Mouse (Mus musculus) heart, embryonic 14.5 days (tissue): Measurements from ENCODE around the gene Bod1l. TPM values are rescaled to one million over a fixed set of nuclear protein-coding genes. Genes with fewer than 3 reads are reported as not detected.

Experiments
- ATAC-seq: fragments of 200-750 bp; cut with Nextera tagmentation; 2 replicates; pipeline ENCODE4 v1.8.0; 2017; ENCODE audit warnings: low read depth, moderate TSS enrichment; ENCODE audit not compliant: insufficient number of reproducible peaks, insufficient read depth, low FRiP score
- H3K27ac ChIP-seq, 2 experiments: fragments of 200-500 bp in 1 of 2; fragments of 300-500 bp in 1 of 2; sonication (generic) in 1 of 2; replicated peaks in 1 of 2; 2 replicates each; pipeline ENCODE4 v1.5.1; 2012 to 2014; ENCODE audit warnings: low read depth in 2 of 2, low read length in 2 of 2, control low read depth in 1 of 2, mild to moderate bottlenecking in 1 of 2, mixed read lengths in 1 of 2; ENCODE audit not compliant: control insufficient read depth in 1 of 2, insufficient read depth in 1 of 2
- H3K27me3 ChIP-seq: fragments of 300-500 bp; sonication (generic); 2 replicates; pipeline ENCODE4 v1.6.1; 2014; ENCODE audit warnings: mild to moderate bottlenecking, low read length, control low read depth; ENCODE audit not compliant: control insufficient read depth, insufficient read depth
- H3K36me3 ChIP-seq: fragments of 300-500 bp; sonication (generic); 2 replicates; pipeline ENCODE4 v1.6.1; 2014; ENCODE audit warnings: mild to moderate bottlenecking, control low read depth, low read length, mixed read lengths; ENCODE audit not compliant: control insufficient read depth, insufficient read depth
- H3K4me1 ChIP-seq, 2 experiments: fragments of 200-500 bp in 1 of 2; fragments of 300-500 bp in 1 of 2; sonication (generic) in 1 of 2; 2 replicates each; pipeline ENCODE4 v1.6.1; 2012 to 2014; ENCODE audit warnings: low read length in 2 of 2, control low read depth in 1 of 2, mixed read lengths in 1 of 2; ENCODE audit not compliant: control insufficient read depth in 2 of 2, insufficient read depth in 2 of 2
- H3K4me2 ChIP-seq: fragments of 300-500 bp; sonication (generic); 2 replicates; pipeline ENCODE4 v1.6.1; 2014; ENCODE audit warnings: mild to moderate bottlenecking, low read length
- H3K4me3 ChIP-seq, 2 experiments: fragments of 200-500 bp in 1 of 2; fragments of 300-500 bp in 1 of 2; sonication (generic) in 1 of 2; 2 replicates each; pipeline ENCODE4 v1.5.1; 2012 to 2014; ENCODE audit warnings: low read length in 2 of 2, mild to moderate bottlenecking in 2 of 2, control low read depth in 1 of 2, low read depth in 1 of 2, moderate library complexity in 1 of 2; ENCODE audit not compliant: control insufficient read depth in 1 of 2, insufficient read depth in 1 of 2
- H3K9ac ChIP-seq: fragments of 300-500 bp; sonication (generic); 2 replicates; pipeline ENCODE4 v1.6.1; 2014; ENCODE audit warnings: mild to moderate bottlenecking, low read length
- H3K9me3 ChIP-seq: fragments of 300-500 bp; sonication (generic); 2 replicates; pipeline ENCODE4 v1.6.1; 2016; ENCODE audit warnings: low read length, control low read depth; ENCODE audit not compliant: control insufficient read depth
- WGBS: fragments of 180-500 bp; shearing (Covaris S2); extraction: QIAGEN DNeasy Blood & Tissue Kit; methylation state at CpG from one replicate; pipeline ENCODE4 v1.1.7; 2014; 5-methylcytosine and 5-hydroxymethylcytosine counted together
- polyA plus RNA-seq: library from polyadenylated mRNA; unstranded; fragments of >200 nt; fragmentation: Nextera tagmentation; extraction: Ambion mirVana; gene quantifications from 2 replicates; pipeline ENCODE4 v1.2.1, GENCODE M21; 2014

Gene Bod1l
- polyA plus RNA-seq: 15.4 and 16.7 TPM in 2 replicates

GRCm38 (mm10) chr5:41844147-41844529 is at the start of gene Bod1l:
Gene Bod1l (minus strand): TSS chr5:41844315.
- ATAC-seq: peak; percentile 91
- WGBS: under 1% methylated on average over 31 of the region's 38 CpGs
- no peaks in the 10 kb centered on the region for H3K36me3 ChIP-seq

GRCm38 (mm10) chr5:41893351-41893750 is 49.2 kb upstream of the Bod1l start:
- Histone ChIP-seq H3K36me3 (no peaks in the 10 kb centered on the region), H3K9ac (no peak overlapping the region), H3K27me3 (no peaks in the 10 kb centered on the region), H3K4me1 (no peaks in the 10 kb centered on the region), H3K27ac (no peak overlapping the region), H3K9me3 (no peaks in the 10 kb centered on the region), H3K4me2 (no peak overlapping the region), H3K4me3 (no peak overlapping the region)
- WGBS: 55% methylated on average over 6 of the region's 6 CpGs
- ATAC-seq: no peak

More at GRCm38 (mm10) chr5:41844147-41844529, at the start of gene Bod1l:
- peaks cover 9 to 19% of the 10 kb centered on the region in 2 experiments for H3K4me1 ChIP-seq
- peak within 1 kb of the TSS; percentile 98 for H3K9ac ChIP-seq
- peak within 1 kb of the TSS; percentile 71 to 78 for H3K27ac ChIP-seq
- H3K4me2 ChIP-seq: peak within 1 kb of the TSS; percentile 86
- H3K27me3 ChIP-seq: no peaks in the 10 kb centered on the region
- H3K9me3 ChIP-seq: no peaks in the 10 kb centered on the region
- peak within 1 kb of the TSS; percentile 92 to 100 for H3K4me3 ChIP-seq

GRCm38 (mm10) chr5:41890871-41891270 is 46.8 kb upstream of the Bod1l start:
- H3K9me3 ChIP-seq: no peaks in the 10 kb centered on the region
- no peak overlapping the region for H3K4me2 ChIP-seq
- H3K9ac ChIP-seq: no peak overlapping the region
- H3K4me1 ChIP-seq: no peaks in the 10 kb centered on the region
- H3K27me3 ChIP-seq: no peaks in the 10 kb centered on the region
- H3K27ac ChIP-seq: no peak overlapping the region
- no peak overlapping the region for H3K4me3 ChIP-seq
- no peak for ATAC-seq
- no peaks in the 10 kb centered on the region for H3K36me3 ChIP-seq
- WGBS: 64% methylated on average over 5 of the region's 5 CpGs

DNA sequence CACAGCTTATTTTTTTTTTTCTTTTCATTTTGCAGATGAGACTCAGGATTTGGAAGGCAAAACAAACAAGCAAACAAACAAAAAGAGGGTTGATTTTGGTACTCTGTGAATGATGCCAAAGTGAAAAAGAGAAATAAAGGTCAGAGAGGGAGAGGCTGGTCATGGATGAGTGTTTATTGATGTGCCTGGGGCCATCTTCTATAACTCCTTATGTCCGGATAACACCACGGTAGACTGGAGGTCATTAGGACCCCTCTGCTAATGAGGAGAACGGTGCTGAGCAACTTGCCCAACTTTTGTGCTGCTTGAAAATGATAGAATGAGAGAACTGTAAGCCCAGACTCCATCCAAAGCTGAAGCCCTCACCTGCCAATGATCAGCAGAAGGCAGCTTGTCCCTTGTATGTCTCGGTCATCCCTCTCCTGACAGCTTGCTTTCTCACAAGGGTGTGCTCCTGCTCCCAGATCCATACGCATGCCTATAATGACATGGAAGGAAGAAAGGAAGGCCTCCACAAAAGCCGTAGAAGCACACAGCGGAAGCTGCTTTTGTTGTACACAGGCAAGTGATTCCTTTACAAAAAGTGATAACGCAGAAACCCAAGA is 45.2 kb upstream of the Bod1l start:
- H3K4me2 ChIP-seq: no peak overlapping the region
- no peaks in the 10 kb centered on the region for H3K4me1 ChIP-seq
- no peak overlapping the region for H3K27ac ChIP-seq
- H3K9ac ChIP-seq: no peak overlapping the region
- ATAC-seq: no peak
- H3K4me3 ChIP-seq: no peak overlapping the region
- no peaks in the 10 kb centered on the region for H3K27me3 ChIP-seq
- no peaks in the 10 kb centered on the region for H3K36me3 ChIP-seq
- WGBS: 79% methylated on average over 8 of the region's 8 CpGs
- H3K9me3 ChIP-seq: no peaks in the 10 kb centered on the region

- Histone ChIP-seq H3K36me3 (no peaks in the 10 kb centered on the region), H3K4me3 (no peak overlapping the region), H3K9ac (no peak overlapping the region), H3K4me2 (no peak overlapping the region), H3K27ac (no peak overlapping the region), H3K9me3 (no peaks in the 10 kb centered on the region), H3K27me3 (no peaks in the 10 kb centered on the region), H3K4me1 (no peaks in the 10 kb centered on the region)
- ATAC-seq: no peak
- WGBS: 56% methylated on average over 3 of the region's 3 CpGs
These were observed 44.7 kb upstream of the Bod1l start for GRCm38 (mm10) chr5:41888834-41889233.

GRCm38 (mm10) chr5:41887738-41888137 is 43.6 kb upstream of the Bod1l start:
- no peak overlapping the region for H3K4me2 ChIP-seq
- no peak for ATAC-seq
- no peaks in the 10 kb centered on the region for H3K27me3 ChIP-seq
- H3K36me3 ChIP-seq: no peaks in the 10 kb centered on the region
- H3K9ac ChIP-seq: no peak overlapping the region
- WGBS: 8% methylated on average over 4 of the region's 4 CpGs
- no peaks in the 10 kb centered on the region for H3K4me1 ChIP-seq
- H3K27ac ChIP-seq: no peak overlapping the region
- no peak overlapping the region for H3K4me3 ChIP-seq
- no peaks in the 10 kb centered on the region for H3K9me3 ChIP-seq

DNA sequence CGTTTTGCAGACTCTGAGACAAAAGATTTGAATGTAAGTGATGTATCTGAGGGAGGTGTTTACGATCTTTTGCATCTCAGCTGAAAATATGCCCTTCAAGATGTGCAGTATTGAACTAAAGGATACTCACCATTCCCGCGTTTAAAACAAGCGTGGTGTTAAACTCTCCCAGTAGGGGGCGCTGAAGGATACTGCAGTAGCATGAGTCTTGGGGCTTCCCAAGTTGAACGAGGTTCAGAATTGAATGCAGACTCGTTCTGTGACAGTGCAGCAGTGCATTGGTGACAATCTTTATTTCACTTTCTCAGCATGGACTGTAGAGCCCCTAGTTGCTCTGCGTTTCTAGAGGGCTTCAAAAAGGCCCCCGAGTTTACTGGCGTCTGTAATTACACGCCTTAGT is 40.4 kb upstream of the Bod1l start:
- H3K4me2 ChIP-seq: peak overlapping the region; percentile 23; the same call in 1 of the 2 replicates
- H3K9me3 ChIP-seq: no peaks in the 10 kb centered on the region
- H3K4me1 ChIP-seq: no peaks in the 10 kb centered on the region
- H3K9ac ChIP-seq: no peak overlapping the region
- no peak overlapping the region for H3K27ac ChIP-seq
- 13% methylated on average over 12 of the region's 12 CpGs for WGBS
- no peaks in the 10 kb centered on the region for H3K27me3 ChIP-seq
- no peak overlapping the region for H3K4me3 ChIP-seq
- H3K36me3 ChIP-seq: no peaks in the 10 kb centered on the region
- no peak for ATAC-seq

DNA sequence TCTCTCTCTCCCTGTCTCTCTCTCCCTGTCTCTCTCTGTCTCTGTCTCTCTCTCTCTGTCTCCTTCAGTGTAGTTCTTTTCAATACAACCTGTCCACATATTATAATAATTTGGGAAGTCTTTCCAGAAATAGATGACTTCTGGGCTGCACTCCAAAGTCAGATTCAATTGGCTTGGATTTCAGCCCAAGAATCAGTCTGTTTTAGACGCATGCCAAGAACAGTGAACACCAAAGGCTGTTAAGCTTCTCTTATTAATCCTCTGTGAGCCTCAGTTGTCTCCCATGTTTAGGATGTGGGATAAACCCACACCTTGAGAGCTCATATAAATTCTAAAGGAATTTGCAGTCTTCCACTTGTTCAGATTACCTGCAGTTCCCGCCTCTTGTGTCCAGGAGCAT is 27.0 kb upstream of the Bod1l start:
- H3K27me3 ChIP-seq: no peaks in the 10 kb centered on the region
- H3K36me3 ChIP-seq: no peaks in the 10 kb centered on the region
- peaks cover 5% of the 10 kb centered on the region; the same call in 1 of the 2 replicates for H3K9me3 ChIP-seq
- WGBS: 68% methylated on average over 2 of the region's 2 CpGs
- H3K4me1 ChIP-seq: no peaks in the 10 kb centered on the region
- no peak overlapping the region for H3K9ac ChIP-seq
- ATAC-seq: no peak
- H3K27ac ChIP-seq: no peak overlapping the region
- H3K4me3 ChIP-seq: no peak overlapping the region
- H3K4me2 ChIP-seq: no peak overlapping the region
